Mouse (Mus musculus) small intestine, adult 2 months (tissue): Measurements from ENCODE around the gene Zfp800.

ENCODE experiments used
- CTCF ChIP-seq: fragments of 200-500 bp; IDR thresholded peaks from 2 replicates; pipeline ENCODE4 v1.5.1; 2012; ENCODE audit warnings: low read depth, mild to moderate bottlenecking, control low read depth, inconsistent platforms, low read length, moderate library complexity, mixed read lengths; ENCODE audit not compliant: insufficient replicate concordance, insufficient read length; ENCODE audit errors: extremely low read depth
- POLR2A ChIP-seq: fragments of 200-500 bp; IDR thresholded peaks from 2 replicates; pipeline ENCODE4 v1.6.1; 2012; ENCODE audit warnings: low read depth, mild to moderate bottlenecking, control low read depth, inconsistent platforms, low read length, moderate library complexity

- TF ChIP-seq CTCF: no peak
- TF ChIP-seq POLR2A: no peak
These were observed 105.0 kb downstream of the Zfp800 start for GRCm38 (mm10) chr6:28292810-28293209.
